Mouse (Mus musculus): ENCODE data around the gene Rhob.
A peak's percentile ranks its signal among the peaks of the same experiment; 100 is the strongest.

Rhob gene

GRCm38 (mm10) chr12:8499871-8500596, at the start of gene Rhob:
TSS of gene Rhob (minus strand) at chr12:8500009.
- peak; percentile 79 for DNase-seq

- peak; percentile 69 for DNase-seq
Observed at GRCm38 (mm10) chr12:8547357-8547756, 47.5 kb upstream of the Rhob start.

- no peak for DNase-seq
Observed at GRCm38 (mm10) chr12:8546801-8547200, 47.0 kb upstream of the Rhob start.

- DNase-seq = no peak
Observed at GRCm38 (mm10) chr12:8545066-8545610, 45.3 kb upstream of the Rhob start.

GRCm38 (mm10) chr12:8542371-8542770, 42.6 kb upstream of the Rhob start:
- DNase-seq = no peak

GRCm38 (mm10) chr12:8539471-8539870, 39.7 kb upstream of the Rhob start:
- no peak for DNase-seq

- DNase-seq = no peak
Observed at GRCm38 (mm10) chr12:8537291-8537690, 37.5 kb upstream of the Rhob start.

- DNase-seq = no peak
Observed at GRCm38 (mm10) chr12:8536221-8536965, 36.6 kb upstream of the Rhob start.

- no peak for DNase-seq
Observed at GRCm38 (mm10) chr12:8535596-8535995, 35.8 kb upstream of the Rhob start.

- DNase-seq = no peak
Observed at GRCm38 (mm10) chr12:8534915-8535314, 35.1 kb upstream of the Rhob start.

- DNase-seq = no peak
Observed at GRCm38 (mm10) chr12:8527770-8528169, 28.0 kb upstream of the Rhob start.

GRCm38 (mm10) chr12:8527175-8527574, 27.4 kb upstream of the Rhob start:
- no peak for DNase-seq

GRCm38 (mm10) chr12:8524062-8524461, 24.3 kb upstream of the Rhob start:
- DNase-seq = no peak

- DNase-seq = no peak
Observed at GRCm38 (mm10) chr12:8522711-8523110, 22.9 kb upstream of the Rhob start.

GRCm38 (mm10) chr12:8521375-8522047, 21.7 kb upstream of the Rhob start:
- DNase-seq = peak; percentile 60

GRCm38 (mm10) chr12:8519431-8520160, 19.8 kb upstream of the Rhob start:
- no peak for DNase-seq

GRCm38 (mm10) chr12:8511037-8511882, 11.5 kb upstream of the Rhob start:
- no peak for DNase-seq

- no peak for DNase-seq
Observed at GRCm38 (mm10) chr12:8510317-8510988, 10.6 kb upstream of the Rhob start.

GRCm38 (mm10) chr12:8509693-8510092, 9.9 kb upstream of the Rhob start:
- no peak for DNase-seq

GRCm38 (mm10) chr12:8506954-8507707, 7.3 kb upstream of the Rhob start:
- no peak for DNase-seq
